Mouse (Mus musculus): ENCODE measurements around the gene Brms1. TPM values are rescaled to one million over a fixed set of nuclear protein-coding genes. Genes with fewer than 3 reads are reported as not detected.

Brms1 gene
- polyA plus RNA-seq, 1 experiment from 2014 or later, result 47.5 TPM

Other genes starting within 250 kb of the Brms1 start
- 92.9 and 109 TPM in 2 replicates for gene Rbm4, start 247.5 kb upstream of the Brms1 start, polyA plus RNA-seq (2014; fragmentation: Nextera tagmentation; extraction: Ambion mirVana)
- 18.4 and 25.8 TPM in 2 replicates for gene Gm21992, start 229.7 kb upstream of the Brms1 start, polyA plus RNA-seq (2014; fragmentation: Nextera tagmentation; extraction: Ambion mirVana)
- 110 and 111 TPM in 2 replicates for gene Rbm14, start 229.7 kb upstream of the Brms1 start, polyA plus RNA-seq (2014; fragmentation: Nextera tagmentation; extraction: Ambion mirVana)
- 44.9 and 45.8 TPM in 2 replicates for gene Ccs, start 202.0 kb upstream of the Brms1 start, polyA plus RNA-seq (2014; fragmentation: Nextera tagmentation; extraction: Ambion mirVana)
- not detected in 2 replicates for gene Ccdc87, start 202.0 kb upstream of the Brms1 start, polyA plus RNA-seq (2014; fragmentation: Nextera tagmentation; extraction: Ambion mirVana)
- gene Ctsf, start 186.2 kb upstream of the Brms1 start, polyA plus RNA-seq (2014; fragmentation: Nextera tagmentation; extraction: Ambion mirVana), result 20.9 and 30.3 TPM in 2 replicates
- 4.3 and 5.6 TPM in 2 replicates for gene Actn3, start 163.4 kb upstream of the Brms1 start, polyA plus RNA-seq (2014; fragmentation: Nextera tagmentation; extraction: Ambion mirVana)
- gene Zdhhc24, start 162.7 kb upstream of the Brms1 start, polyA plus RNA-seq (2014; fragmentation: Nextera tagmentation; extraction: Ambion mirVana), result 7.4 and 8.7 TPM in 2 replicates
- 4.7 and 4.8 TPM in 2 replicates for gene Bbs1, start 134.7 kb upstream of the Brms1 start, polyA plus RNA-seq (2014; fragmentation: Nextera tagmentation; extraction: Ambion mirVana)
- gene Dpp3, start 113.1 kb upstream of the Brms1 start, polyA plus RNA-seq (2014; fragmentation: Nextera tagmentation; extraction: Ambion mirVana), result 133 and 138 TPM in 2 replicates
- gene Peli3, start 98.2 kb upstream of the Brms1 start, polyA plus RNA-seq (2014; fragmentation: Nextera tagmentation; extraction: Ambion mirVana), result 1.7 TPM in 2 replicates
- 164 and 173 TPM in 2 replicates for gene Mrpl11, start 79.2 kb upstream of the Brms1 start, polyA plus RNA-seq (2014; fragmentation: Nextera tagmentation; extraction: Ambion mirVana)
- gene Npas4, start 51.0 kb upstream of the Brms1 start, polyA plus RNA-seq (2014; fragmentation: Nextera tagmentation; extraction: Ambion mirVana), result not detected in 2 replicates
- 3.9 and 4.4 TPM in 2 replicates for gene Slc29a2, start 17.5 kb upstream of the Brms1 start, polyA plus RNA-seq (2014; fragmentation: Nextera tagmentation; extraction: Ambion mirVana)
- gene B4gat1, start 2.5 kb upstream of the Brms1 start, polyA plus RNA-seq (2014; fragmentation: Nextera tagmentation; extraction: Ambion mirVana), result 38.5 and 40.8 TPM in 2 replicates
- 0.96 and 1.6 TPM in 2 replicates for gene AC124502.3, start 2.5 kb upstream of the Brms1 start, polyA plus RNA-seq (2014; fragmentation: Nextera tagmentation; extraction: Ambion mirVana)
- gene Rin1, start 9.1 kb downstream of the Brms1 start, polyA plus RNA-seq (2014; fragmentation: Nextera tagmentation; extraction: Ambion mirVana), result 0.99 and 1.2 TPM in 2 replicates
- gene Cd248, start 26.7 kb downstream of the Brms1 start, polyA plus RNA-seq (2014; fragmentation: Nextera tagmentation; extraction: Ambion mirVana), result 43.1 and 48.4 TPM in 2 replicates
- gene Tmem151a, start 44.2 kb downstream of the Brms1 start, polyA plus RNA-seq (2014; fragmentation: Nextera tagmentation; extraction: Ambion mirVana), result 1.8 and 2.1 TPM in 2 replicates
- gene Yif1a, start 47.2 kb downstream of the Brms1 start, polyA plus RNA-seq (2014; fragmentation: Nextera tagmentation; extraction: Ambion mirVana), result 62.8 and 75.8 TPM in 2 replicates
- gene Cnih2, start 57.2 kb downstream of the Brms1 start, polyA plus RNA-seq (2014; fragmentation: Nextera tagmentation; extraction: Ambion mirVana), result 48.9 and 54.0 TPM in 2 replicates
- gene Rab1b, start 65.7 kb downstream of the Brms1 start, polyA plus RNA-seq (2014; fragmentation: Nextera tagmentation; extraction: Ambion mirVana), result 214 and 235 TPM in 2 replicates
- gene Klc2, start 77.2 kb downstream of the Brms1 start, polyA plus RNA-seq (2014; fragmentation: Nextera tagmentation; extraction: Ambion mirVana), result 18.9 and 19.8 TPM in 2 replicates
- 24.4 and 28.4 TPM in 2 replicates for gene Pacs1, start 231.8 kb downstream of the Brms1 start, polyA plus RNA-seq (2014; fragmentation: Nextera tagmentation; extraction: Ambion mirVana)

Data from embryonic facial prominence, embryonic 11.5 days (tissue).